Mouse (Mus musculus): ENCODE measurements around the gene Gm21293. TPM values are rescaled to one million over a fixed set of nuclear protein-coding genes. Genes with fewer than 3 reads are reported as not detected.
"Not testable (repeated sequence)": the region's sequence is repeated elsewhere in the genome, so short reads cannot be mapped to it uniquely, and the experiment has no call there.

The Gm21293 gene
- not detected in 2 replicates for polyA plus RNA-seq (2015; fragmentation: Nextera tagmentation; extraction: Ambion mirVana)

GRCm38 (mm10) chr10:104142687-104143086 is at the start of gene Gm21293:
Gene Gm21293, plus strand, starts transcription at chr10:104142987.
- ATAC-seq; H3K4me2 ChIP-seq (ENCODE audit: low read length); H3K27me3 ChIP-seq (ENCODE audit: control insufficient read depth, insufficient read depth, low read depth, low read length); H3K9me3 ChIP-seq (replicated peaks; ENCODE audit: control insufficient read depth, low read length, poor library complexity, severe bottlenecking); H3K9ac ChIP-seq (ENCODE audit: low read depth, low read length); H3K36me3 ChIP-seq (ENCODE audit: control insufficient read depth, insufficient read depth, low read length); H3K27ac ChIP-seq (ENCODE audit: low read length); H3K4me3 ChIP-seq (ENCODE audit: low read depth, low read length); H3K4me1 ChIP-seq (ENCODE audit: control insufficient read depth, insufficient read depth, low read length): not testable (repeated sequence)
- no CpG with 5 or more reads among the region's 3 CpGs for WGBS

- Histone ChIP-seq H3K4me2 (ENCODE audit: low read length) (no peak overlapping the region), H3K27me3 (ENCODE audit: control insufficient read depth, insufficient read depth, low read depth, low read length) (no peaks in the 10 kb centered on the region), H3K27ac (ENCODE audit: low read length) (no peak overlapping the region), H3K36me3 (ENCODE audit: control insufficient read depth, insufficient read depth, low read length) (no peaks in the 10 kb centered on the region), H3K4me3 (ENCODE audit: low read depth, low read length) (no peak overlapping the region), H3K4me1 (ENCODE audit: control insufficient read depth, insufficient read depth, low read length) (no peaks in the 10 kb centered on the region), H3K9ac (ENCODE audit: low read depth, low read length) (no peak overlapping the region), H3K9me3 (replicated peaks; ENCODE audit: control insufficient read depth, low read length, poor library complexity, severe bottlenecking) (no peaks in the 10 kb centered on the region)
- no peak for ATAC-seq
- 84% methylated on average over 3 of the region's 3 CpGs for WGBS
These were observed 32.7 kb upstream of the Gm21293 start for GRCm38 (mm10) chr10:104110044-104110443.

DNA sequence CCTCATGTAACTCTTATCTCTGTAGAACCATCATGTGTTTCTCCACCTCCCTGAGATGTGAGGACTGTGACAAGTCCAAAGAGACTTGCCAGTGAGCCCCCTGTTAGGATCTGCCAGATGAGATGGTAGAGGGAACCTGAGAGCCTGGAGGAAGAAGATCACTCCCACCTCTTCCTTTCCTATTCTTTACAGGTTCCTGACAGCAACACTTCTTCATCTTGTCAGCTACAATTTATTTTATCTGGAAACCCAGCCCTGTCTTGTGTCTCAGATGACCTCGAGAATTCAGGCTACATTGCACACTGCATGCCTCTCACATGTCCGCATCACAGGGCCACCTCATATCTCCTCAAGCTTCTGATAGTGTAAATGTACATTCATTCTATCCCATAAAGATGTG is 24.5 kb upstream of the Gm21293 start:
- Histone ChIP-seq H3K9me3 (replicated peaks; ENCODE audit: control insufficient read depth, low read length, poor library complexity, severe bottlenecking) (no peaks in the 10 kb centered on the region), H3K27ac (ENCODE audit: low read length) (no peak overlapping the region), H3K27me3 (ENCODE audit: control insufficient read depth, insufficient read depth, low read depth, low read length) (no peaks in the 10 kb centered on the region), H3K4me3 (ENCODE audit: low read depth, low read length) (no peak overlapping the region), H3K9ac (ENCODE audit: low read depth, low read length) (no peak overlapping the region), H3K36me3 (ENCODE audit: control insufficient read depth, insufficient read depth, low read length) (no peaks in the 10 kb centered on the region), H3K4me2 (ENCODE audit: low read length) (no peak overlapping the region), H3K4me1 (ENCODE audit: control insufficient read depth, insufficient read depth, low read length) (no peaks in the 10 kb centered on the region)
- ATAC-seq = no peak
- 77% methylated on average over 2 of the region's 2 CpGs for WGBS

GRCm38 (mm10) chr10:104151197-104151596 is 8.4 kb downstream of the Gm21293 start, which contains the start of gene Gm6763:
Gene Gm6763, plus strand, starts transcription at chr10:104151497.
- no CpG with 5 or more reads among the region's 3 CpGs for WGBS
- not testable (repeated sequence) for H3K27me3 ChIP-seq (ENCODE audit: control insufficient read depth, insufficient read depth, low read depth, low read length); ATAC-seq

GRCm38 (mm10) chr10:104159706-104160105 is 16.9 kb downstream of the Gm21293 start, which contains the start of gene Gm8764:
Gene Gm8764, plus strand, starts transcription at chr10:104160006.
- WGBS = no CpG with 5 or more reads among the region's 3 CpGs
- not testable (repeated sequence) for H3K9me3 ChIP-seq (replicated peaks; ENCODE audit: control insufficient read depth, low read length, poor library complexity, severe bottlenecking); H3K4me2 ChIP-seq (ENCODE audit: low read length); H3K4me3 ChIP-seq (ENCODE audit: low read depth, low read length); H3K9ac ChIP-seq (ENCODE audit: low read depth, low read length); H3K36me3 ChIP-seq (ENCODE audit: control insufficient read depth, insufficient read depth, low read length); ATAC-seq; H3K27me3 ChIP-seq (ENCODE audit: control insufficient read depth, insufficient read depth, low read depth, low read length); H3K27ac ChIP-seq (ENCODE audit: low read length); H3K4me1 ChIP-seq (ENCODE audit: control insufficient read depth, insufficient read depth, low read length)

More at GRCm38 (mm10) chr10:104151197-104151596, 8.4 kb downstream of the Gm21293 start, which contains the start of gene Gm6763:
- not testable (repeated sequence) for H3K9me3 ChIP-seq (replicated peaks; ENCODE audit: control insufficient read depth, low read length, poor library complexity, severe bottlenecking); H3K4me3 ChIP-seq (ENCODE audit: low read depth, low read length); H3K27ac ChIP-seq (ENCODE audit: low read length); H3K4me1 ChIP-seq (ENCODE audit: control insufficient read depth, insufficient read depth, low read length); H3K9ac ChIP-seq (ENCODE audit: low read depth, low read length); H3K4me2 ChIP-seq (ENCODE audit: low read length); H3K36me3 ChIP-seq (ENCODE audit: control insufficient read depth, insufficient read depth, low read length)

DNA sequence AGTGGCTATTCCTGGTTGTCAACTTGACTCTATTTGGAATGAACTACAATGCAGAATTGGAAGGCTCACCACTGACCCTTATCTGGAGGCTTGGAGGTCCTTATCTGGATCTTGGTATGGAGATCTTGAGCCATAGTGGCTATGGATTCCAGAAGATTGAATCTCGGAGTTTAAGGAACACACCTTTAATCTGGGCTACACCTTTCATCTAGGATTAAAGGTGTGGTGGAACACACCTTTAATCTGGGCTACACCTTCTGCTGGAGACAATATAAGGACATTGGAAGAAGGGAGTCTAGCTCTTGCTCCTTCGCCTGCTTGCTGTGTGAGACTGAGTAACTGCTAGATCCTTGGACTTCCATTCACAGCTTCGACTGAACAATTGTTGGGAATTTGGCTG is 25.4 kb downstream of the Gm21293 start, which contains the start of gene Gm21304:
Gene Gm21304 (plus strand): TSS at position 301 of the 400 bp plus-strand sequence.
- not testable (repeated sequence) for H3K9me3 ChIP-seq (replicated peaks; ENCODE audit: control insufficient read depth, low read length, poor library complexity, severe bottlenecking); ATAC-seq; H3K4me3 ChIP-seq (ENCODE audit: low read depth, low read length); H3K27ac ChIP-seq (ENCODE audit: low read length); H3K9ac ChIP-seq (ENCODE audit: low read depth, low read length); H3K4me2 ChIP-seq (ENCODE audit: low read length); H3K4me1 ChIP-seq (ENCODE audit: control insufficient read depth, insufficient read depth, low read length); H3K27me3 ChIP-seq (ENCODE audit: control insufficient read depth, insufficient read depth, low read depth, low read length); H3K36me3 ChIP-seq (ENCODE audit: control insufficient read depth, insufficient read depth, low read length)
- WGBS = no CpG with 5 or more reads among the region's 3 CpGs

DNA sequence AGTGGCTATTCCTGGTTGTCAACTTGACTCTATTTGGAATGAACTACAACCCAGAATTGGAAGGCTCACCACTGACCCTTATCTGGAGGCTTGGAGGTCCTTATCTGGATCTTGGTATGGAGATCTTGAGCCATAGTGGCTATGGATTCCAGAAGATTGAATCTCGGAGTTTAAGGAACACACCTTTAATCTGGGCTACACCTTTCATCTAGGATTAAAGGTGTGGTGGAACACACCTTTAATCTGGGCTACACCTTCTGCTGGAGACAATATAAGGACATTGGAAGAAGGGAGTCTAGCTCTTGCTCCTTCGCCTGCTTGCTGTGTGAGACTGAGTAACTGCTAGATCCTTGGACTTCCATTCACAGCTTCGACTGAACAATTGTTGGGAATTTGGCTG is 33.9 kb downstream of the Gm21293 start, which contains the start of gene Gm21312:
Gene Gm21312 (plus strand): TSS at position 301 of the 400 bp plus-strand sequence.
- H3K4me2 ChIP-seq (ENCODE audit: low read length); H3K4me3 ChIP-seq (ENCODE audit: low read depth, low read length); H3K27ac ChIP-seq (ENCODE audit: low read length); H3K9ac ChIP-seq (ENCODE audit: low read depth, low read length); H3K9me3 ChIP-seq (replicated peaks; ENCODE audit: control insufficient read depth, low read length, poor library complexity, severe bottlenecking); H3K4me1 ChIP-seq (ENCODE audit: control insufficient read depth, insufficient read depth, low read length); ATAC-seq; H3K36me3 ChIP-seq (ENCODE audit: control insufficient read depth, insufficient read depth, low read length); H3K27me3 ChIP-seq (ENCODE audit: control insufficient read depth, insufficient read depth, low read depth, low read length): not testable (repeated sequence)
- no CpG with 5 or more reads among the region's 3 CpGs for WGBS

- H3K4me3 ChIP-seq (ENCODE audit: low read depth, low read length); ATAC-seq; H3K36me3 ChIP-seq (ENCODE audit: control insufficient read depth, insufficient read depth, low read length); H3K4me2 ChIP-seq (ENCODE audit: low read length); H3K27ac ChIP-seq (ENCODE audit: low read length); H3K9me3 ChIP-seq (replicated peaks; ENCODE audit: control insufficient read depth, low read length, poor library complexity, severe bottlenecking); H3K4me1 ChIP-seq (ENCODE audit: control insufficient read depth, insufficient read depth, low read length); H3K9ac ChIP-seq (ENCODE audit: low read depth, low read length); H3K27me3 ChIP-seq (ENCODE audit: control insufficient read depth, insufficient read depth, low read depth, low read length): not testable (repeated sequence)
- no CpG with 5 or more reads among the region's 3 CpGs for WGBS
These were observed 42.4 kb downstream of the Gm21293 start, which contains the start of gene Gm20765 for GRCm38 (mm10) chr10:104185233-104185632. Gene Gm20765, plus strand, starts transcription at chr10:104185533.

GRCm38 (mm10) chr10:104193742-104194141 is 51.0 kb downstream of the Gm21293 start, which contains the start of gene Gm4340:
Gene Gm4340, plus strand, starts transcription at chr10:104194042.
- not testable (repeated sequence) for H3K4me2 ChIP-seq (ENCODE audit: low read length); H3K27ac ChIP-seq (ENCODE audit: low read length); H3K27me3 ChIP-seq (ENCODE audit: control insufficient read depth, insufficient read depth, low read depth, low read length); H3K4me1 ChIP-seq (ENCODE audit: control insufficient read depth, insufficient read depth, low read length); H3K9me3 ChIP-seq (replicated peaks; ENCODE audit: control insufficient read depth, low read length, poor library complexity, severe bottlenecking); H3K36me3 ChIP-seq (ENCODE audit: control insufficient read depth, insufficient read depth, low read length); H3K9ac ChIP-seq (ENCODE audit: low read depth, low read length); H3K4me3 ChIP-seq (ENCODE audit: low read depth, low read length); ATAC-seq
- WGBS = no CpG with 5 or more reads among the region's 3 CpGs

All from midbrain, embryonic 16.5 days (tissue).